In the genomic region with DNA sequence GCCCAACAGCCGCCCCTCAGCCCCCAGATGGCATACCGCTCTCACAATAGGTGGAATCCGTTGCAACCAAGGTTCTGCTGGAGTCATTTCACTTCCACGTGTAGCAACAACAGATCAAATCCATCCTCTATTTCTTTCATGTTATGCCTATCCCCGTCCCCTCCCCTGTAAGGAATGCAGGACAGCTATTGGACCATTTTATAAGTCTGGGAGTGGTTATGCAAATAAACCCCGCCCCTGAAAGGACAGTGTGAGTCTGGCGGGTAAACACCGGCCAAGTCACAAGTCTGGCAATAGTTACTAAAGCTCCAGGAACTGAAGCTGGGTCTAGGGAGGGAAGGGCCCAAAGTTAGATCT, we compare ENCODE assay signal across 7 mouse cellular contexts. TPM values are rescaled to one million over a fixed set of nuclear protein-coding genes. Genes with fewer than 3 reads are reported as not detected.
DNase-seq lines count a peak whose midpoint lies in the region; ATAC-seq and TF ChIP-seq lines count a peak whose summit lies in the region.

Gene Eda2r (minus strand): TSS at position 152 of the 357 bp plus-strand sequence.

- H3K9ac ChIP-seq in hindbrain, embryonic 11.5 days (ENCODE audit: low read depth, low read length): no peak within 1 kb of the TSS
- no peak within 1 kb of the TSS for H3K9ac ChIP-seq in limb, embryonic 15.5 days
- no peak within 1 kb of the TSS for H3K9ac ChIP-seq in midbrain, embryonic 14.5 days (replicated peaks; ENCODE audit: low read length)

- TF ChIP-seq POLR2A in brain, embryonic 14.5 days (IDR thresholded peaks at IDR 0.05; ENCODE audit: borderline replicate concordance, extremely low read depth, insufficient read depth, insufficient read length, poor library complexity, severe bottlenecking): no peak

- no peak within 1 kb of the TSS for H3K27ac ChIP-seq in hindbrain, embryonic 11.5 days (ENCODE audit: low read depth, low read length)
- H3K27ac ChIP-seq in limb, embryonic 15.5 days: no peak within 1 kb of the TSS
- H3K27ac ChIP-seq in midbrain, embryonic 14.5 days (replicated peaks; ENCODE audit: low read depth, low read length): no peak within 1 kb of the TSS

- 12% methylated on average over 8 of the region's 8 CpGs for WGBS in hindbrain, embryonic 11.5 days
- WGBS in limb, embryonic 15.5 days: 19% methylated on average over 8 of the region's 8 CpGs
- WGBS in midbrain, embryonic 14.5 days: 22% methylated on average over 8 of the region's 8 CpGs

- peak within 1 kb of the TSS; percentile 29; the same call in 1 of the 2 replicates for H3K4me2 ChIP-seq in hindbrain, embryonic 11.5 days (replicated peaks; ENCODE audit: low read depth, low read length)
- peak within 1 kb of the TSS; percentile 30 for H3K4me2 ChIP-seq in limb, embryonic 15.5 days
- H3K4me2 ChIP-seq in midbrain, embryonic 14.5 days (ENCODE audit: low read length): peak within 1 kb of the TSS; percentile 45

- no peak for TF ChIP-seq CTCF in brain, embryonic 14.5 days (IDR thresholded peaks at IDR 0.05; ENCODE audit: borderline replicate concordance, extremely low read depth, insufficient read depth, insufficient read length)

- no peaks in the 10 kb centered on the region for H3K4me1 ChIP-seq in hindbrain, embryonic 11.5 days (replicated peaks; ENCODE audit: control insufficient read depth, insufficient read depth, low read length)
- 0 out of 2 replicates have a peak, but pooled peaks cover 2% of the 10 kb centered on the region for H3K4me1 ChIP-seq in limb, embryonic 15.5 days
- H3K4me1 ChIP-seq in midbrain, embryonic 14.5 days (ENCODE audit: control insufficient read depth, insufficient read depth, low read length): no peaks in the 10 kb centered on the region

- ATAC-seq in hindbrain, embryonic 11.5 days (ENCODE audit: low FRiP score): peak; percentile 96
- peak; percentile 69 for ATAC-seq in limb, embryonic 15.5 days (ENCODE audit: insufficient number of reproducible peaks, low FRiP score, low TSS enrichment, low read depth)
- peak; percentile 89 for ATAC-seq in midbrain, embryonic 14.5 days (ENCODE audit: low FRiP score, low TSS enrichment)
- no peak for ATAC-seq in monocyte, adult 5-6 weeks (replicated peaks; ENCODE audit: insufficient number of reproducible peaks, low FRiP score, low TSS enrichment, poor library complexity, severe bottlenecking)

- H3K9me3 ChIP-seq in hindbrain, embryonic 11.5 days (ENCODE audit: control insufficient read depth, low read length): no peaks in the 10 kb centered on the region
- H3K9me3 ChIP-seq in limb, embryonic 15.5 days: no peaks in the 10 kb centered on the region
- H3K9me3 ChIP-seq in midbrain, embryonic 14.5 days (ENCODE audit: control insufficient read depth, low read length): no peaks in the 10 kb centered on the region

- peak within 1 kb of the TSS; percentile 19 for H3K4me3 ChIP-seq in hindbrain, embryonic 11.5 days (ENCODE audit: low read depth, low read length)
- H3K4me3 ChIP-seq in limb, embryonic 15.5 days: peak within 1 kb of the TSS; percentile 17
- H3K4me3 ChIP-seq in midbrain, embryonic 14.5 days (replicated peaks; ENCODE audit: low read depth, low read length): peak within 1 kb of the TSS; percentile 20

- DNase-seq in Muller cell, postnatal 12 days (ENCODE audit: inconsistent ontology term): peak; percentile 87
- DNase-seq in brain, embryonic 14.5 days (ENCODE audit: low read depth): peak; percentile 79
- peak; percentile 83 for DNase-seq in gastrocnemius, adult 18-20 months (ENCODE audit: low spot score)
- peak; percentile 54 for DNase-seq in hindbrain, embryonic 11.5 days (ENCODE audit: low spot score)
- peak; percentile 60 for DNase-seq in midbrain, embryonic 14.5 days

- no peaks in the 10 kb centered on the region for H3K36me3 ChIP-seq in hindbrain, embryonic 11.5 days (ENCODE audit: control insufficient read depth, insufficient read depth, low read length)
- H3K36me3 ChIP-seq in limb, embryonic 15.5 days: no peaks in the 10 kb centered on the region
- no peaks in the 10 kb centered on the region for H3K36me3 ChIP-seq in midbrain, embryonic 14.5 days (ENCODE audit: control insufficient read depth, insufficient read depth, low read length)

- no peaks in the 10 kb centered on the region for H3K27me3 ChIP-seq in hindbrain, embryonic 11.5 days (ENCODE audit: control insufficient read depth, insufficient read depth, low read length)
- H3K27me3 ChIP-seq in limb, embryonic 15.5 days: no peaks in the 10 kb centered on the region
- no peaks in the 10 kb centered on the region for H3K27me3 ChIP-seq in midbrain, embryonic 14.5 days (ENCODE audit: control insufficient read depth, insufficient read depth, low read length)

RNA-seq across cellular contexts. Expression of gene Eda2r, which starts in this region (rescaled TPM):
- polyA plus RNA-seq in brain, embryonic 14.5 days (2012; rRNA removed): 0.77 and 0.86 TPM in 2 replicates
- total RNA-seq in gastrocnemius, adult 18-20 months (2021): 10 to 100 TPM; 10.8 to 21.1 TPM
- polyA plus RNA-seq in hindbrain, embryonic 11.5 days (2014; fragmentation: Nextera tagmentation; extraction: Ambion mirVana): 0.82 and 1.7 TPM in 2 replicates
- polyA plus RNA-seq in limb, embryonic 15.5 days (2015; fragmentation: Nextera tagmentation; extraction: Ambion mirVana): 1.5 and 2.7 TPM in 2 replicates
- polyA plus RNA-seq in midbrain, embryonic 14.5 days (2014; fragmentation: Nextera tagmentation; extraction: Ambion mirVana): 1.1 and 1.2 TPM in 2 replicates
- 0.32 to 0.38 TPM in 2 of 3 replicates, not detected in the other for total RNA-seq in monocyte, adult 5-6 weeks (2017)

Comparison
In these comparisons a context has a peak if more than half of its experiments do, and no peak if none do; other contexts are left out.
1. Peak in DNase-seq in brain, embryonic 14.5 days; RNA of the gene not detected or under 1 TPM.